Mouse (Mus musculus): Measurements from ENCODE around the gene Bicc1.
A peak's percentile ranks its signal among the peaks of the same experiment; 100 is the strongest.

DNA sequence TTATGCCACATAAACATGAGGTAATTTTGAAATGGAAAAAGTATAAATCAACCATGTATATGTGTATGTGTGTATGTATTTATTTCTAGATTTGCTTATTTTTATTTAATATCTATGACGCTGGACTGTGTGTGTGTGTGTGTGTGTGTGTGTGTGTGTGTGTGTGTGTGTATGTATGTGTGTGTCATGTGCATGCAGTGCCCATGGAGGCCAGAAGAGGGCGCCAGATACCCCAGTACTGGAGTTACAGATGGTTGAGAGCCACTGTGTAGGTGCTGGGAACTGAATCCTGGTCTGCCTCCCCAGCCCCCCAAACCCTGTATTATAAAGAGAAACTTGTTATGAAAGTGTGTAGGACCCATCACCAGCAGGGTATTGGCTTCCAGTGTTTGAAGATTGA is 20.6 kb upstream of the Bicc1 start:
- TF ChIP-seq CTCF (conservative IDR thresholded peaks at IDR 0.05; ENCODE audit: insufficient read depth, insufficient read length, low read depth, low read length), result peak; percentile 35
- no peak for TF ChIP-seq POLR2A (IDR thresholded peaks at IDR 0.05; ENCODE audit: low read depth, low read length)
